Mouse (Mus musculus): ENCODE data around the gene Gm21488. TPM values are rescaled to one million over a fixed set of nuclear protein-coding genes. Genes with fewer than 3 reads are reported as not detected.
"Not testable (repeated sequence)": the region's sequence is repeated elsewhere in the genome, so short reads cannot be mapped to it uniquely, and the experiment has no call there.

The Gm21488 gene
- polyA plus RNA-seq (2015; fragmentation: Nextera tagmentation; extraction: Ambion mirVana), result not detected in 2 replicates

DNA sequence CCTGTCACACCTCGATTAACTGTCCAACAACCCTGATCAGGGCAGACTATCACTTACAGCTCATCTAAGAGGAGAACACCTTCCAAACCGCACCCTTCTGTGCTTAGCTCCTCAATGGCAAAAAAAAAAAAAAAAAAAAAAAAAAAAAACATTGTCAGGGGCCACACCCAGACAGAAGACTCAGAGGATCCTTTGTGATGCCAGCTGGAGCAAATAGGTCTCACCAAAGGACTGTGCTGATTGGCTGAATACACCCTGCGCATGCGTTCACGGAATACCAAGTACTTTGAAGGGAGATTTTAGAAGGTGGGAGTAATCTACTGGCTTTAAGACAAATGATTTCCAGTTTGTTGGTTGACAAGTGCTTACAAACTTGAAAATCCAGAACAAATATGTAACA is at the start of gene Gm21488:
Gm21488 (minus strand) TSS at position 101 of the 400 bp plus-strand sequence.
- not testable (repeated sequence) for H3K9me3 ChIP-seq (replicated peaks); H3K9ac ChIP-seq; H3K4me3 ChIP-seq; H3K4me1 ChIP-seq; ATAC-seq; H3K27me3 ChIP-seq; H3K4me2 ChIP-seq; H3K36me3 ChIP-seq (ENCODE audit: poor library complexity, severe bottlenecking); H3K27ac ChIP-seq
- WGBS, result no CpG with 5 or more reads among the region's 5 CpGs
